Comparison of ENCODE assay signal across 7 mouse cellular contexts in the genomic region with DNA sequence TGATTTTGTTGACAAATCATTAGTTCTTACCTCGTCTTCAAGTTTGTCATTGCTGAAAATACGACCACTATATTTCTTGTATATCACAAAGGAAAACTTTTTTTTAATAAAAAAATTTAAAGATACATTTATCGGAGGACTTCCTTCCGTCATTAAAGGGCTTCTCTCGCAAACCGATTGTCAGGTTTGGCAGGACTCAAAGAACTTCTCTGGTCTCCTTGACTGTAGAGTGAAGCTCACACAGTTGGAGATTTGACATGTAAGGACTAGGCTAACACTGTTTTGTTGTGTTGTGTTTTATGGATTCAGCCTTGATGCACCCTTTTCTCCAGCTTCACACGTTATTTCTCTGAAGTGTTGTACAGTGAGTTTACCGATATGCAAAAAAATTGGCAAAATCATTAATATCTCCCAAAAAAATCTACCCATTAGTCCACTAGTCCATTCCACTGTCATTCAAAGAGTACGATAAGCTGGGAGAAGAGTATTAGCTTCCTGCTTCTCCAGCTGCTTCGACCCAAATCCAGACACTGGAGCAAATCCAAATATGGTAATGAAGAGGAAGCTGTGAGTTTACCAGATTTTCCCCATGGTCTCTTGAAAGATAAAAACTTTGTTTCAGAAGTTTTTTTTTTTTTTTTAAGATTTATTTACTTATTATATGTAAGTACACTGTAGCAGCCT. TPM values are rescaled to one million over a fixed set of nuclear protein-coding genes. Genes with fewer than 3 reads are reported as not detected.
DNase-seq lines count a peak whose midpoint lies in the region; ATAC-seq lines count a peak whose summit lies in the region.

TSS of gene Appl1 (minus strand) at position 127 of the 684 bp plus-strand sequence.

- H3K9ac ChIP-seq in embryonic facial prominence, embryonic 13.5 days, result peak within 1 kb of the TSS; percentile 92
- H3K9ac ChIP-seq in heart, embryonic 16.5 days (ENCODE audit: low read length), result peak within 1 kb of the TSS; percentile 85
- H3K9ac ChIP-seq in neural tube, embryonic 13.5 days, result peak within 1 kb of the TSS; percentile 89

- intact Hi-C loops in left cerebral cortex, postnatal 4 days (cut with DNase I), result loop anchor here (10.0 kb wide), 1 partner anchor 54 kb away; no protein-coding TSS in a partner anchor

- no peaks in the 10 kb centered on the region for H3K9me3 ChIP-seq in embryonic facial prominence, embryonic 13.5 days
- H3K9me3 ChIP-seq in heart, embryonic 16.5 days (replicated peaks; ENCODE audit: control insufficient read depth, low read length), result no peaks in the 10 kb centered on the region
- no peaks in the 10 kb centered on the region for H3K9me3 ChIP-seq in neural tube, embryonic 13.5 days

- ATAC-seq in embryonic facial prominence, embryonic 13.5 days (ENCODE audit: insufficient number of reproducible peaks, insufficient read depth, low FRiP score, low TSS enrichment, low read depth), result no peak
- no peak for ATAC-seq in heart, embryonic 16.5 days (replicated peaks; ENCODE audit: extremely low read depth, insufficient read depth, low FRiP score)
- no peak for ATAC-seq in neural tube, embryonic 13.5 days (ENCODE audit: low read depth)

- peak within 1 kb of the TSS; percentile 90 for H3K27ac ChIP-seq in embryonic facial prominence, embryonic 13.5 days
- peak within 1 kb of the TSS; percentile 76 for H3K27ac ChIP-seq in heart, embryonic 16.5 days (ENCODE audit: low read length)
- peak within 1 kb of the TSS; percentile 96 for H3K27ac ChIP-seq in neural tube, embryonic 13.5 days (replicated peaks)

- peaks cover 14% of the 10 kb centered on the region; the same call in 1 of the 2 replicates for H3K4me1 ChIP-seq in embryonic facial prominence, embryonic 13.5 days
- H3K4me1 ChIP-seq in heart, embryonic 16.5 days (ENCODE audit: control insufficient read depth, insufficient read depth, low read length), result peaks cover 8% of the 10 kb centered on the region
- peaks cover 26% of the 10 kb centered on the region for H3K4me1 ChIP-seq in neural tube, embryonic 13.5 days (replicated peaks)

- no peaks in the 10 kb centered on the region for H3K27me3 ChIP-seq in embryonic facial prominence, embryonic 13.5 days
- no peaks in the 10 kb centered on the region for H3K27me3 ChIP-seq in heart, embryonic 16.5 days (ENCODE audit: control insufficient read depth, insufficient read depth, low read length)
- H3K27me3 ChIP-seq in neural tube, embryonic 13.5 days, result no peaks in the 10 kb centered on the region

- peak within 1 kb of the TSS; percentile 89 for H3K4me3 ChIP-seq in embryonic facial prominence, embryonic 13.5 days
- peak within 1 kb of the TSS; percentile 74 for H3K4me3 ChIP-seq in heart, embryonic 16.5 days (ENCODE audit: low read length)
- peak within 1 kb of the TSS; percentile 93 for H3K4me3 ChIP-seq in neural tube, embryonic 13.5 days

- peak within 1 kb of the TSS; percentile 66 for H3K4me2 ChIP-seq in embryonic facial prominence, embryonic 13.5 days
- peak within 1 kb of the TSS; percentile 80 for H3K4me2 ChIP-seq in heart, embryonic 16.5 days (ENCODE audit: low read depth, low read length)
- peak within 1 kb of the TSS; percentile 67 for H3K4me2 ChIP-seq in neural tube, embryonic 13.5 days

- 43% methylated on average over 10 of the region's 10 CpGs for WGBS in embryonic facial prominence, embryonic 13.5 days
- 40% methylated on average over 10 of the region's 10 CpGs for WGBS in heart, embryonic 16.5 days
- WGBS in neural tube, embryonic 13.5 days, result 45% methylated on average over 10 of the region's 10 CpGs

- DNase-seq in 416B (ENCODE audit: low read depth), result peak; percentile 55
- peak; percentile 16 for DNase-seq in CD4-positive helper T cell, adult 2 months (ENCODE audit: low read depth, low spot score)
- no peak for DNase-seq in left cerebral cortex, postnatal 4 days
- no peak for DNase-seq in ovary, adult 18-20 months (ENCODE audit: low spot score)

- H3K36me3 ChIP-seq in embryonic facial prominence, embryonic 13.5 days, result no peaks in the 10 kb centered on the region
- H3K36me3 ChIP-seq in heart, embryonic 16.5 days (ENCODE audit: control insufficient read depth, insufficient read depth), result no peaks in the 10 kb centered on the region
- H3K36me3 ChIP-seq in neural tube, embryonic 13.5 days, result no peaks in the 10 kb centered on the region

RNA-seq across cellular contexts. Expression of gene Appl1, which starts in this region (rescaled TPM):
- polyA plus RNA-seq in embryonic facial prominence, embryonic 13.5 days (2015; fragmentation: Nextera tagmentation; extraction: Ambion mirVana), result 55.9 and 60.8 TPM in 2 replicates
- 25.0 and 30.4 TPM in 2 replicates for polyA plus RNA-seq in heart, embryonic 16.5 days (2015; fragmentation: Nextera tagmentation; extraction: Ambion mirVana)
- total RNA-seq in left cerebral cortex, postnatal 4 days (2021), result 10 to 100 TPM; 60.6 to 70.6 TPM
- polyA plus RNA-seq in neural tube, embryonic 13.5 days (2015; fragmentation: Nextera tagmentation; extraction: Ambion mirVana), result 50.4 and 57.5 TPM in 2 replicates

Comparison
In these comparisons a context has a peak if more than half of its experiments do, and no peak if none do; other contexts are left out.
1. DNase-seq: peak in 416B (single experiment) and CD4-positive helper T cell, adult 2 months (single experiment); none in left cerebral cortex, postnatal 4 days (single experiment) and ovary, adult 18-20 months (single experiment).
2. Peak in every context shown above with its lines, with median percentiles within 50 percentile points of each other: H3K27ac ChIP-seq, H3K4me2 ChIP-seq, H3K4me3 ChIP-seq and H3K9ac ChIP-seq.